Mouse (Mus musculus) limb, embryonic 14.5 days (tissue): ENCODE measurements around the gene Dnajb3. TPM values are rescaled to one million over a fixed set of nuclear protein-coding genes. Genes with fewer than 3 reads are reported as not detected.

ENCODE experiments used
- ATAC-seq: fragments of 200-750 bp; cut with Nextera tagmentation; 2 replicates; pipeline ENCODE4 v1.8.0; 2017; ENCODE audit warnings: low read depth, moderate number of reproducible peaks, moderate TSS enrichment; ENCODE audit not compliant: low FRiP score
- DNase-seq: peaks from one replicate; pipeline ENCODE4 v3.0.0-alpha.2; 2015; ENCODE audit warnings: low spot score
- H3K27ac ChIP-seq: fragments of 300-500 bp; sonication (generic); replicated peaks from 2 replicates; pipeline ENCODE4 v1.5.1; 2014; ENCODE audit warnings: low read depth, mild to moderate bottlenecking, low read length, moderate library complexity, mixed read lengths
- H3K27me3 ChIP-seq: fragments of 300-500 bp; sonication (generic); 2 replicates; pipeline ENCODE4 v1.6.1; 2014; ENCODE audit warnings: low read length, mixed read lengths; ENCODE audit not compliant: control insufficient read depth, insufficient read depth
- H3K36me3 ChIP-seq: fragments of 300-500 bp; sonication (generic); 2 replicates; pipeline ENCODE4 v1.6.1; 2014; ENCODE audit warnings: mild to moderate bottlenecking, low read length, moderate library complexity, mixed read lengths; ENCODE audit not compliant: control insufficient read depth, insufficient read depth
- H3K4me1 ChIP-seq: fragments of 300-500 bp; sonication (generic); 2 replicates; pipeline ENCODE4 v1.6.1; 2014; ENCODE audit warnings: antibody characterized with exemption, low read length, mixed read lengths; ENCODE audit not compliant: control insufficient read depth, insufficient read depth
- H3K4me2 ChIP-seq: fragments of 300-500 bp; sonication (generic); replicated peaks from 2 replicates; pipeline ENCODE4 v1.6.1; 2014; ENCODE audit warnings: low read depth, mild to moderate bottlenecking, low read length, moderate library complexity; ENCODE audit not compliant: severe bottlenecking
- H3K4me3 ChIP-seq: fragments of 300-500 bp; sonication (generic); replicated peaks from 2 replicates; pipeline ENCODE4 v1.5.1; 2014; ENCODE audit warnings: low read length
- H3K9ac ChIP-seq: fragments of 300-500 bp; sonication (generic); 2 replicates; pipeline ENCODE4 v1.6.1; 2014; ENCODE audit warnings: mild to moderate bottlenecking, low read depth, low read length, moderate library complexity; ENCODE audit not compliant: severe bottlenecking
- H3K9me3 ChIP-seq: fragments of 300-500 bp; sonication (generic); 2 replicates; pipeline ENCODE4 v1.6.1; 2016; ENCODE audit warnings: low read length; ENCODE audit not compliant: control insufficient read depth
- POLR2A ChIP-seq: fragments of 200-500 bp; IDR thresholded peaks from 2 replicates; pipeline ENCODE4 v1.8.0; 2012; ENCODE audit warnings: inconsistent platforms, mild to moderate bottlenecking, moderate library complexity, borderline replicate concordance; ENCODE audit not compliant: insufficient read depth, insufficient read length; ENCODE audit errors: extremely low read depth
- WGBS: fragments of 180-500 bp; shearing (Covaris S2); extraction: QIAGEN DNeasy Blood & Tissue Kit; methylation state at CpG from one replicate; pipeline ENCODE4 v1.1.7; 2014; 5-methylcytosine and 5-hydroxymethylcytosine counted together
- polyA plus RNA-seq, 2 experiments: library from polyadenylated mRNA; depleted of rRNA in 1 of 2; stranded (reverse) in 1 of 2; unstranded in 1 of 2; fragments of >200 nt; fragmentation: Nextera tagmentation in 1 of 2; extraction: Ambion mirVana in 1 of 2; gene quantifications; 2 replicates each; pipeline versions ENCODE4 v1.2.1 to v1.2.3; 2012 to 2014

Gene Dnajb3
- polyA plus RNA-seq, 2 experiments, result 9.1 to 10.5 TPM

GRCm38 (mm10) chr1:88240579-88240978 is 35.0 kb upstream of the Dnajb3 start:
- no peak overlapping the region for H3K4me2 ChIP-seq
- WGBS, result 75% methylated on average over 4 of the region's 4 CpGs
- H3K27me3 ChIP-seq, result no peaks in the 10 kb centered on the region
- no peak for ATAC-seq
- H3K4me1 ChIP-seq, result no peaks in the 10 kb centered on the region
- TF ChIP-seq POLR2A, result no peak
- no peak for DNase-seq
- no peak overlapping the region for H3K4me3 ChIP-seq
- no peak overlapping the region for H3K9ac ChIP-seq
- H3K9me3 ChIP-seq, result peaks cover 93% of the 10 kb centered on the region
- no peaks in the 10 kb centered on the region for H3K36me3 ChIP-seq
- H3K27ac ChIP-seq, result no peak overlapping the region

DNA sequence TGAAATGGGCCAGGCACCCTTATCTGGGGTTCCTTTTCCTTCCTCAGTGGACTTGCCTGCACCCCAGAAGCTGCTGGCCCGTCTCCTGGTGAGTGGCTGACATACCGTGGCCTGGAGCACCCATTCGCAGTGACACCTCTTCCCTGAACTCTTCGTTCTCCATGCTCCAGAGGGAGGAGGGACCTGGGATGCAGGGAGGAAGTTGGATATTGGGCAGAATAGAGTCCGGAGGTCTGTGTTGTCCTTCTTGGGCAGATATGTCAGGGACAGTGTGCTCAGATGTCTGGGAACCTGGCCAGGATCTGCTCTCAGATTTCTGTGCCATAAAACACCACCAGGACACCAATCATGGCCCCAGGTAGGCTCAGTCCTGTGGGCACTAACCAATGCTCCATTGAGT is 34.5 kb upstream of the Dnajb3 start:
- no peaks in the 10 kb centered on the region for H3K27me3 ChIP-seq
- H3K4me3 ChIP-seq, result no peak overlapping the region
- H3K4me1 ChIP-seq, result no peaks in the 10 kb centered on the region
- H3K9ac ChIP-seq, result no peak overlapping the region
- no peaks in the 10 kb centered on the region for H3K36me3 ChIP-seq
- WGBS, result 70% methylated on average over 5 of the region's 5 CpGs
- DNase-seq (no peak), ATAC-seq (no peak)
- no peak for TF ChIP-seq POLR2A
- H3K27ac ChIP-seq, result no peak overlapping the region
- H3K4me2 ChIP-seq, result no peak overlapping the region
- peaks cover 93% of the 10 kb centered on the region for H3K9me3 ChIP-seq

DNA sequence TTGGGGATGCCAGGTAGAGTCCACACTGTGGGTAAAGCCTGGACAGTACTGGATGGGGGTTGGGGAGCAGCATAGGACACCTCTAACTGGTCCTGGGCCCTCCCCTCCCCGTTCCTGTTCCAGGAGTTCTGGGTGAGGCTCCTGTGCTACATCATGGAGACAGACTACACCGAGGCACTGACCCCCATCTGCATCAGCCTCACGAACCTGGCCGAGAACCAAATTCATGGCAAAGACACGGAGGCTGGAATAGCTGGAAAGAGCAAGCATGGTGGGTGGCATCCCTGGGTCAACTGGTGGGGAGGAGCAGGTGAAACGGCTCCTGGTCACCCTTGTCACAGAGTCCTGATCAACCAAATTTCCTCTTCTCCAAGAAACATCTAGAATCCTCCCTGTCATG is 33.2 kb upstream of the Dnajb3 start:
- Histone ChIP-seq H3K36me3 (no peaks in the 10 kb centered on the region), H3K4me2 (no peak overlapping the region), H3K9me3 (peaks cover 94% of the 10 kb centered on the region), H3K4me1 (no peaks in the 10 kb centered on the region), H3K4me3 (no peak overlapping the region), H3K27me3 (no peaks in the 10 kb centered on the region), H3K27ac (no peak overlapping the region), H3K9ac (no peak overlapping the region)
- DNase-seq, result no peak
- ATAC-seq, result no peak
- no peak for TF ChIP-seq POLR2A
- WGBS, result 77% methylated on average over 6 of the region's 6 CpGs

- Histone ChIP-seq H3K4me3 (no peak overlapping the region), H3K27me3 (no peaks in the 10 kb centered on the region), H3K4me1 (no peaks in the 10 kb centered on the region), H3K9me3 (peaks cover 95% of the 10 kb centered on the region), H3K4me2 (no peak overlapping the region), H3K27ac (no peak overlapping the region), H3K36me3 (no peaks in the 10 kb centered on the region), H3K9ac (no peak overlapping the region)
- ATAC-seq (no peak), DNase-seq (no peak)
- 79% methylated on average over 5 of the region's 5 CpGs for WGBS
- no peak for TF ChIP-seq POLR2A
These were observed 31.7 kb upstream of the Dnajb3 start for GRCm38 (mm10) chr1:88237311-88237710.

DNA sequence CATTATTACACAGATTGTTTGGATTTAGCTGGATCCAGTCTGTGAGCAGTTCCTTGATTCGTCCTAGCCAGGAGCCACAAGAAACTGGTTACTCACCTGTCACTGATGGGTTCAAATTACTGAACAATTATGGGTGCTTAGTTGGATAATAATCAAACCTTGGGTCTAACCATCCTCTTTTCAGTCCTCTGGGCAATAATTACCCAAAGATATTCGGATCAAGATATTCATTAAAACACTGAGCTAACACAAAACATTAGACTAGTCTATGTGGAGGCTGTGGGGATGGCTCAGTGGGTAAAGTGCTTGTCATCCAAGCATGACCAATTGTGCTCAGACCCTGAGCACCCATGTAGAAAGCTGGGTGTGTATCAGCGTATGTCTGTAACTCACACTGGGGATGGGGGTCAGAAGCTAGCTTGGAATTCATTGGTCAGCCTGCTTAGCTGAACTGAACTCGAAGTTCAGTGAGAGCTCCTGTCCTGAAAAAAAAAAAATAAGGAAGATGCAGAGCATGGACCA is 30.4 kb upstream of the Dnajb3 start:
- WGBS, result 62% methylated on average over 4 of the region's 4 CpGs

More for the DNA sequence above, 30.4 kb upstream of the Dnajb3 start:
- DNase-seq (no peak), ATAC-seq (no peak)
- no peak overlapping the region for H3K4me3 ChIP-seq
- no peaks in the 10 kb centered on the region for H3K4me1 ChIP-seq
- TF ChIP-seq POLR2A, result no peak
- no peak overlapping the region for H3K4me2 ChIP-seq
- peaks cover 96% of the 10 kb centered on the region for H3K9me3 ChIP-seq
- no peak overlapping the region for H3K9ac ChIP-seq
- no peak overlapping the region for H3K27ac ChIP-seq
- H3K27me3 ChIP-seq, result no peaks in the 10 kb centered on the region
- no peaks in the 10 kb centered on the region for H3K36me3 ChIP-seq
